25 mouse cellular contexts compared by ENCODE assay signal in genomic region chr12:100220012-100220411, GRCm38 (mm10). TPM values are rescaled to one million over a fixed set of nuclear protein-coding genes. Genes with fewer than 3 reads are reported as not detected.
DNase-seq lines count a peak whose midpoint lies in the region; ATAC-seq lines count a peak whose summit lies in the region.
"Had no signal": no experiment of that assay in that cellular context is flagged by ENCODE, and none has a peak within 500 bp of the region (broad histone marks: within the 10 kb centered on the region; RNA-seq: fewer than 3 reads in every experiment).

No protein-coding gene starts in this region.

- no peak overlapping the region for H3K9ac ChIP-seq in midbrain, embryonic 11.5 days (ENCODE audit: low read length)
- no peak overlapping the region for H3K9ac ChIP-seq in stomach, embryonic 14.5 days (replicated peaks; ENCODE audit: low read depth, low read length)
- H3K9ac ChIP-seq in hindbrain, embryonic 14.5 days = no peak overlapping the region
- H3K9ac ChIP-seq: hindbrain, embryonic 15.5 days; limb, embryonic 12.5 days; liver, embryonic 12.5 days; neural tube, embryonic 13.5 days had no signal

- H3K4me2 ChIP-seq in midbrain, embryonic 11.5 days = no peak overlapping the region
- no peak overlapping the region for H3K4me2 ChIP-seq in stomach, embryonic 14.5 days (replicated peaks; ENCODE audit: low read depth, low read length)
- no peak overlapping the region for H3K4me2 ChIP-seq in hindbrain, embryonic 14.5 days (replicated peaks)
- H3K4me2 ChIP-seq: hindbrain, embryonic 15.5 days; limb, embryonic 12.5 days; liver, embryonic 12.5 days; neural tube, embryonic 13.5 days had no signal

- peak overlapping the region; percentile 47; the same call in 1 of the 2 replicates for H3K27ac ChIP-seq in midbrain, embryonic 10.5 days (replicated peaks)
- no peak overlapping the region for H3K27ac ChIP-seq in midbrain, embryonic 11.5 days (ENCODE audit: low read depth, low read length)
- no peak overlapping the region for H3K27ac ChIP-seq in stomach, embryonic 14.5 days (ENCODE audit: low read length)
- H3K27ac ChIP-seq in hindbrain, embryonic 14.5 days = no peak overlapping the region
- H3K27ac ChIP-seq: forebrain, embryonic 10.5 days; hindbrain, embryonic 15.5 days; limb, embryonic 12.5 days; liver, embryonic 12.5 days; neural tube, embryonic 13.5 days had no signal

- WGBS in midbrain, embryonic 10.5 days = 82% methylated on average over 4 of the region's 4 CpGs
- 85% methylated on average over 4 of the region's 4 CpGs for WGBS in midbrain, embryonic 11.5 days
- WGBS in stomach, embryonic 14.5 days = 66% methylated on average over 4 of the region's 4 CpGs
- 84% methylated on average over 4 of the region's 4 CpGs for WGBS in hindbrain, embryonic 14.5 days

- H3K4me3 ChIP-seq in midbrain, embryonic 10.5 days = no peak overlapping the region
- no peak overlapping the region for H3K4me3 ChIP-seq in midbrain, embryonic 11.5 days (ENCODE audit: low read depth, low read length)
- H3K4me3 ChIP-seq in stomach, embryonic 14.5 days (ENCODE audit: low read depth, low read length) = no peak overlapping the region
- no peak overlapping the region for H3K4me3 ChIP-seq in hindbrain, embryonic 14.5 days (replicated peaks; ENCODE audit: low read length)
- H3K4me3 ChIP-seq: forebrain, embryonic 10.5 days; hindbrain, embryonic 15.5 days; layer of hippocampus, adult 2 months; limb, embryonic 12.5 days; liver, embryonic 12.5 days; megakaryocyte, embryonic 14.5 days; myocyte; neural tube, embryonic 13.5 days had no signal

- no peaks in the 10 kb centered on the region for H3K36me3 ChIP-seq in midbrain, embryonic 10.5 days
- no peaks in the 10 kb centered on the region for H3K36me3 ChIP-seq in midbrain, embryonic 11.5 days (ENCODE audit: control insufficient read depth, insufficient read depth, low read length)
- H3K36me3 ChIP-seq in stomach, embryonic 14.5 days (ENCODE audit: control insufficient read depth, insufficient read depth, low read length) = no peaks in the 10 kb centered on the region
- no peaks in the 10 kb centered on the region for H3K36me3 ChIP-seq in hindbrain, embryonic 14.5 days (replicated peaks; ENCODE audit: control insufficient read depth, insufficient read depth)
- H3K36me3 ChIP-seq: forebrain, embryonic 10.5 days; hindbrain, embryonic 15.5 days; limb, embryonic 12.5 days; liver, embryonic 12.5 days; neural tube, embryonic 13.5 days had no signal

- 0 out of 2 replicates have a peak, but pooled peaks cover 3% of the 10 kb centered on the region for H3K9me3 ChIP-seq in midbrain, embryonic 10.5 days (replicated peaks)
- H3K9me3 ChIP-seq in midbrain, embryonic 11.5 days (ENCODE audit: control insufficient read depth, low read length) = no peaks in the 10 kb centered on the region
- no peaks in the 10 kb centered on the region for H3K9me3 ChIP-seq in stomach, embryonic 14.5 days (ENCODE audit: control insufficient read depth, low read depth, low read length)
- no peaks in the 10 kb centered on the region for H3K9me3 ChIP-seq in hindbrain, embryonic 14.5 days (ENCODE audit: control insufficient read depth, low read length)
- H3K9me3 ChIP-seq: forebrain, embryonic 10.5 days; hindbrain, embryonic 15.5 days; limb, embryonic 12.5 days; liver, embryonic 12.5 days; neural tube, embryonic 13.5 days had no signal

- DNase-seq in midbrain, embryonic 10.5 days (ENCODE audit: low spot score) = no peak
- no peak for DNase-seq in midbrain, embryonic 11.5 days (ENCODE audit: low spot score, missing footprints)
- peak; percentile 39 for DNase-seq in NIH3T3 (ENCODE audit: low read depth)
- no peak for DNase-seq in gastrocnemius, postnatal 10 days
- DNase-seq in hindbrain, embryonic 14.5 days (ENCODE audit: low spot score) = no peak
- no peak for DNase-seq in frontal cortex, postnatal 36 days (ENCODE audit: low spot score in 2 of 2)
- DNase-seq: adrenal gland, postnatal 10 days; cerebellum, adult 8-10 months; heart, postnatal 36 days; kidney, adult 9 months; kidney, postnatal 14 days; lung, adult 2 months; right cerebral cortex, adult 18-20 months; right cerebral cortex, postnatal 4 days had no signal

- H3K4me1 ChIP-seq in midbrain, embryonic 10.5 days = peaks cover 38% of the 10 kb centered on the region
- H3K4me1 ChIP-seq in midbrain, embryonic 11.5 days (ENCODE audit: control insufficient read depth, insufficient read depth, low read length) = peaks cover 17% of the 10 kb centered on the region
- no peaks in the 10 kb centered on the region; the same call in 1 of the 2 replicates for H3K4me1 ChIP-seq in stomach, embryonic 14.5 days (ENCODE audit: control insufficient read depth, insufficient read depth, low read length)
- H3K4me1 ChIP-seq in hindbrain, embryonic 14.5 days (replicated peaks; ENCODE audit: control insufficient read depth, insufficient read depth, low read length) = peaks cover 21% of the 10 kb centered on the region

- no peaks in the 10 kb centered on the region for H3K27me3 ChIP-seq in midbrain, embryonic 10.5 days (ENCODE audit: low read depth, poor library complexity, severe bottlenecking)
- no peaks in the 10 kb centered on the region for H3K27me3 ChIP-seq in midbrain, embryonic 11.5 days (ENCODE audit: control insufficient read depth, insufficient read depth, low read length)
- H3K27me3 ChIP-seq in stomach, embryonic 14.5 days (ENCODE audit: control insufficient read depth, insufficient read depth, low read length) = no peaks in the 10 kb centered on the region
- no peaks in the 10 kb centered on the region for H3K27me3 ChIP-seq in hindbrain, embryonic 14.5 days (ENCODE audit: control insufficient read depth, insufficient read depth, low read length)
- H3K27me3 ChIP-seq: hindbrain, embryonic 15.5 days; limb, embryonic 12.5 days; neural tube, embryonic 13.5 days had no signal

- ATAC-seq in midbrain, embryonic 11.5 days (ENCODE audit: low FRiP score) = no peak
- ATAC-seq in stomach, embryonic 14.5 days (ENCODE audit: insufficient number of reproducible peaks, insufficient read depth, low FRiP score, low read depth) = 0 out of 2 replicates have a peak, but pooled peaks have one; percentile 63
- ATAC-seq in hindbrain, embryonic 14.5 days (ENCODE audit: low FRiP score) = no peak
- ATAC-seq: activated CD4-positive, CD25-positive, alpha-beta regulatory T cell, adult 4 months; liver, embryonic 12.5 days; midbrain, embryonic 16.5 days had no signal

RNA-seq across cellular contexts. Expression of gene Calm1, which starts 20.8 kb away (rescaled TPM):
- 1,473 and 1,491 TPM in 2 replicates for polyA plus RNA-seq in midbrain, embryonic 10.5 days (2016; fragmentation: Nextera tagmentation; extraction: Ambion mirVana)
- polyA plus RNA-seq in midbrain, embryonic 11.5 days (2014; fragmentation: Nextera tagmentation; extraction: Ambion mirVana) = 1,565 and 1,591 TPM in 2 replicates
- 1,664 and 1,668 TPM in 2 replicates for polyA plus RNA-seq in stomach, embryonic 14.5 days (2014; fragmentation: Nextera tagmentation; extraction: Ambion mirVana)
- 100 to 1,000 TPM; 360 to 362 TPM for total RNA-seq in gastrocnemius, postnatal 10 days (2021)
- polyA plus RNA-seq in hindbrain, embryonic 14.5 days (2014; fragmentation: Nextera tagmentation; extraction: Ambion mirVana) = 2,705 and 2,824 TPM in 2 replicates
